25 mouse cellular contexts compared by ENCODE assay signal in genomic region chr1:110909218-110909617, GRCm38 (mm10).
"Had no signal": no experiment of that assay in that cellular context is flagged by ENCODE, and none has a peak within 500 bp of the region (broad histone marks: within the 10 kb centered on the region; RNA-seq: fewer than 3 reads in every experiment).

No protein-coding gene starts in this region.

- DNase-seq: cerebellum, postnatal 10 days; cerebellum, postnatal 14 days; cerebellum, postnatal 25 days; cerebellum, postnatal 36 days; forebrain, postnatal 0 days; gastrocnemius, adult 2 months; gastrocnemius, postnatal 10 days; gastrocnemius, postnatal 14 days; gastrocnemius, postnatal 25 days; gastrocnemius, postnatal 36 days; heart, adult 11 months; heart, adult 18-20 months; heart, adult 2 months had no signal

- H3K9me3 ChIP-seq: embryonic facial prominence, embryonic 10.5 days; embryonic facial prominence, embryonic 12.5 days; embryonic facial prominence, embryonic 13.5 days; embryonic facial prominence, embryonic 15.5 days; forebrain, embryonic 10.5 days; forebrain, embryonic 12.5 days; forebrain, embryonic 13.5 days; forebrain, embryonic 15.5 days; heart, embryonic 10.5 days had no signal

- H3K27ac ChIP-seq: embryonic facial prominence, embryonic 10.5 days; embryonic facial prominence, embryonic 12.5 days; embryonic facial prominence, embryonic 13.5 days; embryonic facial prominence, embryonic 15.5 days; forebrain, embryonic 10.5 days; forebrain, embryonic 12.5 days; forebrain, embryonic 13.5 days; forebrain, embryonic 15.5 days; gastrocnemius, adult 2 months; heart, adult 2 months; heart, embryonic 10.5 days had no signal

- H3K9ac ChIP-seq: embryonic facial prominence, embryonic 12.5 days; embryonic facial prominence, embryonic 13.5 days; embryonic facial prominence, embryonic 15.5 days; forebrain, embryonic 12.5 days; forebrain, embryonic 13.5 days; forebrain, embryonic 15.5 days; forebrain, postnatal 0 days had no signal

- H3K4me1 ChIP-seq: embryonic facial prominence, embryonic 10.5 days; embryonic facial prominence, embryonic 12.5 days; embryonic facial prominence, embryonic 13.5 days; embryonic facial prominence, embryonic 15.5 days; forebrain, embryonic 10.5 days; forebrain, embryonic 12.5 days; forebrain, embryonic 13.5 days; forebrain, embryonic 15.5 days; heart, embryonic 10.5 days had no signal

- ATAC-seq: forebrain, embryonic 13.5 days; forebrain, embryonic 14.5 days; forebrain, embryonic 15.5 days; forebrain, embryonic 16.5 days; forebrain, postnatal 0 days had no signal

- H3K4me3 ChIP-seq: embryonic facial prominence, embryonic 10.5 days; embryonic facial prominence, embryonic 12.5 days; embryonic facial prominence, embryonic 13.5 days; embryonic facial prominence, embryonic 15.5 days; erythroblast, embryonic 14.5 days; forebrain, embryonic 10.5 days; forebrain, embryonic 12.5 days; forebrain, embryonic 13.5 days; forebrain, embryonic 15.5 days; gastrocnemius, adult 2 months; heart, adult 2 months; heart, embryonic 10.5 days had no signal

- H3K36me3 ChIP-seq: embryonic facial prominence, embryonic 10.5 days; embryonic facial prominence, embryonic 12.5 days; embryonic facial prominence, embryonic 13.5 days; embryonic facial prominence, embryonic 15.5 days; forebrain, embryonic 10.5 days; forebrain, embryonic 12.5 days; forebrain, embryonic 15.5 days; heart, embryonic 10.5 days had no signal

- H3K4me2 ChIP-seq: embryonic facial prominence, embryonic 12.5 days; embryonic facial prominence, embryonic 13.5 days; embryonic facial prominence, embryonic 15.5 days; forebrain, embryonic 12.5 days; forebrain, embryonic 13.5 days; forebrain, embryonic 15.5 days had no signal

- H3K27me3 ChIP-seq: embryonic facial prominence, embryonic 12.5 days; embryonic facial prominence, embryonic 13.5 days; embryonic facial prominence, embryonic 15.5 days; forebrain, embryonic 12.5 days; forebrain, embryonic 13.5 days; forebrain, embryonic 15.5 days had no signal
